Mouse (Mus musculus) natural killer cell, adult 2 months (primary cell): ENCODE results near the gene Hdac5.
A peak's percentile ranks its signal among the peaks of the same experiment; 100 is the strongest.

Source experiments
- DNase-seq, 2 experiments: peaks; one replicate each; pipeline ENCODE4 v3.0.0; 2022; ENCODE audit warnings: low spot score in 2 of 2

Hdac5 gene

DNA sequence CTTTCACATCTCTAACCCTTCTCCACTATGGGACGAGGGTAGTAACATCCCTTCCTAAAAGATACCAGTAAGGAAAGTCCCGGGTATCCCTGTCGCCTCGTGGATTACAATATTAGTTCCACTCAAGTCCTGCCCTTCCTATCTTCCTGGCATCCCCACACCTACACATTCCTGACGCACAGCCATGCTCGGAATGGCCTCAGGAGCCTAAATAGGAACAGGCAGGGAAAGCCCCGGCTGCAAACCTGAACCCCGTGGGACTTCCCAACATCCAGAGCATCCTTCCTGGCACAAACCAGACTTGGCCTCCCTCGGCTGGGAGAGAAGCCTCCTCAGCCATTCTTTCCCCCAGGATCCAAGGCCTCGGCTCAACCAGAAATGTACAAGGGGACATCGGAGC is 14.5 kb downstream of the Hdac5 start:
- DNase-seq: no peak

DNA sequence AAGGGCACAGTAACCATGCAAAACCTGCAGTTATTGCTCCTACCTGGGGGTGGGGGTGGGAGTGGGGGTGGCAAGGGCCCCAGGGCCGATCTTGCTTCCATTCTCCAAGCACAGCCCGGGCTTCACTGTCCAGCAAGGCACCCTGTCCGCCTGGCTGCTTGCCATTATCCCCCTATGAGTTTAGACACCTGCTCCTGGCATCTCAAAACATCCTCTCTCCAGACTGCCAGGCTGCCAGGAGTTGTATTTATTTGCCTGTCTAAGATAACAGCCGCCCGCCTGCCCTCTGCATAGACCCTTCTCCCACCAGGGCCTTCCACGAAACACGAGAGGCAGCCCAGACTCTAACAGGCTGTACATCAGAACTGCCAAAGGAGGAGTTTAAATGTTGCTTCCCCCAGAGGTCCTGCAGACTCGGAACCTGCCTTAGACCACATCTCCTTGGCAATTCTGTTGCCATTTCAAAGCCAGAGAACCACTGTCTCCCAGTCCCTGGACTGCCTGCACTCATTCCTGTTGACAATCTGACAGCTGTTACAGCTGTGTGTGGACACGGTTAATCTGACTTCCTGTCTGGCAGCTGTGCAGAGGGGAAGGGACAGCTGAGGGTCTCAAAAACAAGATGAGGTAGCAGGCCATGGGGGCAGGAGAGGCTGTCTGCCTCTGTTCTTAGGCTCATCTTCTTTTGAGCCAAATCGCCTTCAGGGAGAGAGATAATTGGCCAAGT is 15.4 kb downstream of the Hdac5 start:
- DNase-seq: no peak

DNA sequence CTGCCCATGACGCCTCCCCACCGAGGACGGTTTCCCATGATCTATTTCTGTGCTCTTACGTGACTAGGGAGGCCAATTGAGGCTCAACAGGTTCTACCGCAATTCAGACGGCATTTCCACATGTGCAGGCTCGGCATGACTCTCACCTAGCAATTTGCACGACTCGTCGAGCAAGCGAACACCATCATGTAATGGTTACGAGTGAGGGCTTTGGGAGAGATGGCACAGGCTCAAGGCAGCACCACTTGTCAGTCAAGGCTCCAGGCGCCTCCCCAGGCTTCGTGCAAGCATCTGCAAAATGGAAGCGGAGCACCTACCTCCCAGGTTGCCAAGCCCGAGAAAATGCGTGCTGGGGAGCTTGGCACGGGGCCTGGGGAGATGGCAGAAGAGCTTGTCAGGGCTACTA is 18.0 kb downstream of the Hdac5 start:
- DNase-seq: no peak

DNA sequence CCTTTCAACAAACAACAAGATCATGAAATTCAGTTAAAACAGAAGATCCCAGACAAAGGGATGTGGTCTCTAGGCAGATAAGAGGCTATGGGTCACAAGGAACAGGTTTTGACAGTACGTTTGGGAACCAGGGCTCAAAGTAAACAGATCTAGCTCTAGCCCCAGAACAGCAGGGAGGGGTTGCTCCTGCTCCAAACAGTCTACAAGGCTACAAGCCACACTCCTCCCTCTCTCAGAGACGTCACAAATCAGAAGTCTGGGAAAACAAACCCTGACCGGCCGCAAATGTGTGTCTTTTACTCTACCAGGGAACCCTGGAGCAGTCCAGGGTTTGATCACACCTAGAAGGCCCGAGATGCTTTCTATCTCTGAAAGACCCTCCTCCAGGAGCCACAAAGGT is 19.0 kb downstream of the Hdac5 start:
- no peak for DNase-seq

DNA sequence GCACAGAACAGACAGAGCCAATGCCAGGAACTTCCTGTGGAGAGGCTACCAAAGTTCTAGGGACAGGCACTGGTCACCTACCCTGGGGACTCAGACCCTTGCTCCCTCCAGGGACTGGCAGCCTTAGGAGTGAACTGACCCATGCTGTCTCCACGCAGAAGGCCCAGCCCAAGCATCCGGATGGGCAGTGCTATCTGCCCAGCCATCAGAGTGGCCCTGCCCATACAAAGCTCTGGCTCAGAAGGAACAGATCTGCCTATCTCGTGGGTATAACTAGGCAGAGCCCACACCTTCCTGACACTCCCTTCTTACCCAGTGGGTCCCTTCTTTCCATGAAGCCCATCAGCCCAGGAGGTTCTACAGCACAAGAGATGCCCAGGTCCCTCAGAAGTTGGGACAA is 19.8 kb downstream of the Hdac5 start:
- no peak for DNase-seq

DNA sequence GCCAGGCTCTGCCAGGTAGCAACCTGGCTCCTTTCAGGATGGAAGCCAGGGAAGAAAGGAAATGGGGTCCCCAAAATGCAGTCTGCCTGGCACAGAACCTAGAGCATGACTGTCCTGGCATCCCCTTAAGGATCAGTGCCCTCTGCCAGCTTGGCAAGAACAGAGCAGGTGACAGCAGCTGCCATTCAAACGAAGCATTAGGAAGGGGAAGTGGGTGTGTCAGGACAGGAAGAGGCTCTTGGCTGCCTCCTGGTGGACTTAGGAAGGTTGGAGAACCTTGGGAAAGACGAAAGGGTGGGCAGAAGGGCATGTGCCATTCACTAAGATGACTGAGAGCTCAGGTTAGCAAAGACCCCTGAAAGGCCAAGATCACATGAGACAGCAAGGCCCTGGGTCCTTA is 20.2 kb downstream of the Hdac5 start:
- no peak for DNase-seq

DNA sequence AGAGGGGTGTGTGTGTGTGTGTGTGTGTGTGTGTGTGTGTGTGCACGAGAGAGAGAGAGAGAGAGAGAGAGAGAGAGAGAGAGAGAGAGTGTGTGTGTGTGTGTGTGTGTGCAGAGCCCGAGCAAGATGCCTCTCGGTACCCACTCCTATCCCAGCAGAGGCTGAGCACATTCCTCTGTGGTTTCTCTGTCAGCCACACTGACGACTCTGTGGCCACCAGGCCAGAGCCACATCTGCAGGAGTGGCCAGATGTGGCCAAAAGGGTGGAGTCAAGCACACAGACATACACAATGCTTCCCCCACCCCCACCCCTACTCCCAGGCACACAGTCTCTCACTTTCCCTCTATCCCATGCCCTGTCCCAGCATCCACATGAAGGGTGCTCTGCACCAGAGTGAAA is 21.1 kb downstream of the Hdac5 start:
- peak; percentile 33 to 70 for DNase-seq

DNA sequence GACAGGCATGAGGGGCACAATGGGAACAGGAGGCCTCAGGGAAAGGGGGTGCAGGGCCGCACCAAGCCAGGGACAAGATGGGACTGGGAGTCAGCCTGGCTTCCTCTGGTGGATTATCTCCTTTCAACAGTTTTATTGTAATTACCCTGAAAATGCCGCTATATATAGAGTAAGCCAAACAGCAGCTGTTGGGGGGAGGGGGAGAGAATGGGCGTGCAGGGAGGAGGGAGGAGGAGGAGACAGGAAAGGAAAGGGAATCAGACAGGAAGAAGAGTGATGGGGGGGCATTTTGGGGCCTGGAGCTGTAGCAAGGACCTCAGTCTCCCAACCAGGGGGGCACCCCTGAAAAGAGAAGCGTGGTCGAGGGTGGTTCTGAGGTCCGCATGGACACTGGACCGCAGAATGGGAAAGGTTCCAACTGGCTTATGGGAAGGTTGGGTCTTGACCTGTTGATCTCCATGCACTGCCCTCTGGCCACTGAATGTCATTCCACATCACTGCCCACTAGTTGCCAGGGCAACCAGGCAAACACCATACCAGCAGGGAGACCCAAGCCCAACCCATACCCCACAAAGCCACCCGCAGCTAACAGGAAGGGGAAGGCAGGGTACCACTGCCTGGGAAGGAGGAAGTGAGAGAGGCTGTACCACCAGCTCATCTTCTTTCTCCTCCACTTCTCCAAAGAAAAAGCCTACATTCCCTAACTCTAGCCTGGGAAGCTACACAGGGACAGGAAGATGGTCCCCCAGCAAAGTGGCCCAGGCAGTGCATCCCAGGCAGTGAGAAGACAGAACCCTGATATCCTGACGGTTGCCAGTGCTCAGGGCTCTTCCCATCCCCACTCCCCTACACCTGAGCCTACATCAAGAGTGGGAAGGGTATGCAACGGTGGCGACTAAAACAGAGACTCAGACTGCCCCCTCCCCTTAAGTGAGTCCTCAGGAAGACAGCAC is 21.9 kb downstream of the Hdac5 start:
- no peak for DNase-seq

DNA sequence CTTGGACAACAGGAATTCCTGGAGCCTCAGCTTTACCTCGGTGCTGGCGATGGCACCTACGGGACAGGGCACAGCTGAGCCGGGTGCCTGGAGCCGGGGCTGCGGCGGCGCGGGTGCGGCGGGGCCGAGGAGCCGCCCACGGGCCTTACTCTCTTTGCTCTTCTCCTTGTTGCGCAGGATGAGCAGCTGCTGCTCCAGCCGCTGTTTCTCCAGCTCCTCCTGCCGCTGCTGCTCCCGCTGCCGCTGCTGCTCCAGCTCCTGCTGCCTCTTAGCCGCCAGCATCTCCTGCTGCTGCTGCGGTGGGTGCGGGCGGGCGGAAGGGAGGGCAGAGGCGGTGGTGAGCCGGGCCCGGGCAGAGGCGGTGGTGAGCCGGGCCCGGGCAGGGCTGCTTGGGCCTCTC is 23.5 kb downstream of the Hdac5 start:
- DNase-seq: no peak

DNA sequence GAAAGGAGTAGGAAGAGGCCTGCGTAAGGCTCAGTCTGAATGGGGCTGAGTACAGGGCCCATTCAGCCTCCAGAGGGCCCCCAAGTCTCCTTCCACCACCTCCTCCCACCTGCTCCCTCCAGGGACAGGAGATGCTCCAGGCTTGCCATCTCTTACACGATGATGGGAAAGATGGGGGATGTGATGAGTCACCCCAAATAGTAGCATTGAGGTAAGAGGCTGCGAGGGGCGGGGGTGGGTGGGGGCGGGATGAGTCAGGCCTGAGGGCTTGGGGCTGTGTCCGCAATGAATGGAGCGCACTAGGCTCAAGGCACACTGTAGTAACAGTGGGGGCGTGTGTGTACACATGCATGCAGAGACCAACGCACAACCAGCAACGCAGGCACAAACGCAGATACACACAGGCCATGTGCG is 28.6 kb downstream of the Hdac5 start:
- DNase-seq: no peak

DNA sequence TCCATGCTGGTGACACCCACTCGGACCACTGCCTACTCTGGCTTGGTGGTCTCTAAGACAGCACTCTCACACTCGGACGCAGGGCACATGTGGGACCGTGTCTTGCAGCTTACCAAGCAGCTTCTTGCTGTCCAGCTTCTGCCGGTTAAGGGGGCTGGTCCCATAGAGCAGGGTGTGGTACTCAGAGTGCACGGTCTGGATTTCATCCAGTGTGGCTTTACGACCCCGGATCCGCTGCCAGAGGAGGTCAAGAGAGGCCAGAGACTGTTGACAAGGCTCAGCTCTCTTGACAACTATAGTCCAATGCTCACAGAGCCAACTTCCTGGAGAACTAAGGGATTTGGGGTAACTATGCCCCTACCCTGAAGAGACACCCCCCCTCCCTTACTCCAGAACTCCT is 30.1 kb downstream of the Hdac5 start:
- DNase-seq: no peak

DNA sequence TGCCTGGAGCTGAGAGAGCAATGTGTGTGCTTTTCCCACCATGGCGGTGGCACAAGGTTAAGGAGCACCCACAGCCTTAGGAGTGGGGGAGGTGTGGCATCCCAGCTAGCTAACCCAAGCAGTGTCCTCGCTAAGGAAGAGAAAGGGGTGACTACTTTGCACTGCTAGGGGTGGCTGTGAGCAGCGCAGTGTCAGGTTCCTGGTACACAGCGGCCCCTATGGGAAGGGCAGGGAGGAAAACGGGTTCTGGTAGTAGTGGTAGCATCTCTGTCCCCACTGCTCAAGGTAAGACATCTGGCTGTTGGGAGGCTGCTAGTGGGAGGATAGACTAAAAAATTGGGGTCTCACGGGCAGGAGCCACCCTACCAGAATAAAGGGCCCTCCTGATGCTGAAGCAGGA is 31.7 kb downstream of the Hdac5 start:
- DNase-seq: no peak

DNA sequence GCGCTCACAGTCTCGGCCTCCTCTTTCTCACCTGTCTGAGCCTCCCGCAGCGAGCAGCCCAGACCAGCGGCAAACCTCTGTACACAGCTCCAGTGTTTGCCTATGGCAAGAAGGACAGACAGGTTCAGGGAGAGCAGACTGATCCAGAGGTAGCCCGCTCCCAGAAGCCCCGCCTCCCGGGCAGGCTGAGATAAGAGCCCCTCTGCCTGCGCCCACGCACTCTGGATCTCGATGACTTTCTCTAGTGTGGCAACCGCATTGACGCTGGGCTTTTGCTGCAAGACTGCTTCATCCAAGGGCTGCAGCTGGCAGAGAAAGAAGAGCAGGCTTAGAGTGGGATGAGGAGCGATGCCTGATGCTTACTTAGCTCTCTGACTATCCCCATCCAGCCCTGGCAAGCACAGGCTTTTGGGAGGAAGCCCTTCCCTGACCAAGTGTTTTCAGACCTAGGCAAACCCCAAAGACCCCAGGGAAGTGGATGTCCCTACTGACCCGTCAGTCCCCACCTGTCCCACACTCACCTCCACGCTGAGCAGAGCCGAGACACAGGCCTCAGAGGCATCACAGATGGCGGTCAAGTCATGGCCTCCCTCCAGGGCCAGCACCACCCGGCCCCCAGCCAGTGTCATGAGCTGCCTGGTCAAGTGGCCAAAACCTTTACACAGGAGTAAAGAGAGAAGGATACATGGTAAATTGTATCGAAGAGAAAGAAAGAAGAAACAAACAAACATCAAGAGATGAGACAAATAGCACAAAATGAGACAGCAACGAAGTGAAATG is 33.8 kb downstream of the Hdac5 start:
- DNase-seq: no peak

DNA sequence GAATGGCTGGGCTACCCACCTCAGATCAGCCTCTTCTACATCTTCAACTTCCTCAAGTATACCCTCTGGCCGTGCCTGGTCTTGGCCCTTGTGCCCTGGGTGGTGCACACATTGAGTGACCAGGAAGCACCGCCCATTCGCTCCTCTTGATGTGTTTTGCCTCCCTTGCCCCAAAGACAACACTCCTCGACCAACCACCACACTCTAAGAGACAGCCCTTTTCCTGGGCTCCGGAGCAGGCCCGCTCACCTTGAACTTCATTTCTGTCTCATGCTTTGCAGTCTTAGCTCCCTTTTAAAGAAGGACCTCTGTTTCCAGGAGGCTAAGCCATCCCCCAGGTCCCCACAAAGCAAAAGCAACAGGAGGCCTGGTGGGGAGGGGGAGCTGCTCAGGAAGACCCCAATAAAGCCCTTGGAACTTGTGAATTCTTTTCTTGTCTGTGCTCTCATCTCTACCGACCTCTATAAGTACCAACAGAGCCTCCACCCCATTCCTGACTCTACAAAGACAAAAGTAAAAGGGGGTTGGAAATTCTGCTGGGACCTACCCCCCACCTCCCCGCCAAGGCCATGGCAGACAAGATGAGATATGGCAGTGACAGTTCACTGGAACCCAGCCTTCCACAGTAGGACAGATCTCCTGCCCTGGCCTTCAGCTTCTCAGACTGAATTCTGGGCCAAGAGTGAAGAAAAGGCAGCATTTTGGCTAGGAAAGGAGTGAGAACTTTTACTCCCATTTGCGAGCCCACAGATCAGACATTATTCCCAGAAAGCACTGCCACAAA is 36.1 kb downstream of the Hdac5 start:
- no peak for DNase-seq

DNA sequence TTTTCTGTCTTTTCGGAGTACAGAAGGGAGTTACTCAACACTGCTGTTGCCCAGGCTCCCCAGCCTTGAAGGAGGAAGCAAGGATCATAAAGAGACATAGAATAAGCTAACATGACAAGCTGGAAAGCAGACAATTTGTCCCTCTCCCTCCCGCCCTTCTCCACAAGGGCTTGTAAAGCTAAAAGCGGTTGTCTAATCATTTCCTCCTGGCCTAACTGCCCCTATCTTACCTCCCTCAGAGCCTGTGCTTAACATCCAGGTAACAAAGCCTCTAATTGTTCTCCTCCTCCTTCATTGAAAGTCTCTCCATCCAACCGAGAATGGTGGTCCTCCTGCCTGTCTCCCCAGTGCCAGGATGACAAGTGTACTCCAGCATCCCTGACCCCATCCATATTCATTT is 39.1 kb downstream of the Hdac5 start:
- DNase-seq: no peak

DNA sequence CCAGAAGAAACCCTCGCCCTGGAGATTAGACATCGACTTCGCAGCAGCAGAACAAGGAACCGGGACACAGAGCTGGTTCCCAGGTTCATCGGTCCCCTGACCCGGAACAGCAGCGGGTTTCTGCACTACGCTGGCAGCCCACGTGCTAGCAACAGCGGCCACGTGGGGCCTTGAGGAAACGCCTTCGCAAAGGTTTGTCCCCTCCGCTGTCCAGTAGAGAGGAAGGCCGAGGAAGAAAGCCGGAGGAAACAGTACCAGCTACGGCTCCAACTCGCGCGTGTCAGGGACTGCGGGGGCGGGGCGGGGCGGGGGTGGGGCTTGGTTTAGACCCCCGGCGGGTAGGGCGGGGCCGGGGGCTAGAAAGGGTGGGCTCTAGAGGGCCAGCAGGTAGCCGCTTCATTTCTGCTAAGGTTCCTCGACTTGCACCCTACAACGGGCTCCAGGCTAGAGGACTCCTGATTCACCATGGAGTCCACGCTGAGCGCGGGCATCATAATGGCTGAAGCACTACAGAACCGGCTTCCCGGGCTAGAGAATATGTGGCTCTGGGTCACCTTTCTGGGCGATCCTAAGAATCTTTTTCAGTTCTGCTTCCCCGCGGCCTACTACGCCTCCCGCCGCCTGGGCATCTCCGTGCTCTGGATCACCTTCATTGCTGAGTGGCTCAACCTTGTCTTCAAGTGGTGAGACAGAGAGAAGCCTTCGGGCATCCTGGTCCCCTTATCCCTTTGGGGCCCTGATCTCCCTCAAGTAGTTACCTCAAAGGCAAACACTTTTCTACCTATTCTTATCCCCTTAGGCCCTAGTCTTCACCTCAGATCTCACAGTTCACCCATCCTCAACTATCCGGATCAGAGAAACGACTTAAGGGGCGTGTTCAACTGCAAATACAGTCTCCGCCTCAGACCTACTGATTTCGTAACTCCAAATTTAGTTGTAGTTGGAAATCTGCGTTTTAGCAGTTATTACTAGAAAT is 40.2 kb downstream of the Hdac5 start, which contains the start of gene G6pc3:
Gene G6pc3 (plus strand): TSS at position 160 of the 976 bp plus-strand sequence.
- DNase-seq: peak; percentile 74 to 77

DNA sequence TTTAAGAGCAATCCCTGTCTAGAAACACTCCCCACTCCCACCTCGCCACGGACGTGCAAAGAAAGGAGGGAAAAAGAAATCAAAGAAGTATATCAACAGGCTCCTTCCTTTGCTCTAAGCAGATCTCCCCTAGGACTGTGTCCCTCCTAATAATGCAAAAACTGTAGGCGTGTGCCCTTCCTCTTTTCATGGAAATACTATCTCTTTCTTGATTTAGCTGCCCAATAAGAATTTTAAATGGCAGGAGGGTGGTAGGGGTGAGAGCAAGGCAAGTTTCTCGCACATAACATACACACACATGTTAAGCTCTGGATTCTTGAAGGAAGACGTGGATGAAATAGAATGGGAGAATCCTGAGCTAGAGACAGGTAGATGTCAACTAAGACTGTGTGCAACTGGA is 41.0 kb downstream of the Hdac5 start:
- no peak for DNase-seq

DNA sequence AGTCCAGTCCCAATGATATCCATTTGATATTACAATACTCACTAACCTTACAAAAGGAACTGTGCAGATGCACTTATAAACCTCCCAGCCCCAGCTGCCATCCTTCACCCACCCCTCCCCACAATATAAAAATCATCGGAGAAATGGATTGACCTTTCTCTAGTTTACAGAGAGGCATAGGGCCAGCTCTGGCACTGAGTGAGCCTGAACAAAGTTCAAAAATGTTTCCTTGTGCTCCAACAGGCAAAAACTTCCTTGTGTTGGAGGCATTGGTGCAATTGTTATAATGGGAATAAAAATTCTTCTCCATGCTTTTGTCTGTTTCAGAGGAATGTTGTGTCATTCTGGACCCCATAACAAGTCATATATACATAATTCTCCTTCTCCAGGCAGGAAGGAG is 43.7 kb downstream of the Hdac5 start:
- DNase-seq: no peak

DNA sequence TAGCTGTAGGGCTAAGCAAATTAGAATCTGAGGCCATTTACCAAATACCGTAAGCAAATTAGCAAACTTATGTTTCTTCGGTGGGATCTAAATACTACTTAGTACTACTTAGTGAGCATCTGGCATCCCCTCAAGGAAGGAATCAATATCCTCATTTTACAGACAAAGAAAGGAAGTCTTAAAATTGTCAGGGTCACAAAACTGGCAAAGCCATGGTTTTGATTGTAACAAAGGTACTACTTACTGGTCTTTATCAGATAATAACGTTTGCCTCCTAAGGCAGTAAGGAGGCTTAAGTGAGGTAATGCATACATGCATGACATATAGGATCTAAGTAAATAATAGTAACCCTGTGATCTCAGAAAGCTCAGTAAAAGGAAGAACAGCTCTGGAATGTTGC is 44.3 kb downstream of the Hdac5 start:
- no peak for DNase-seq
